Mouse (Mus musculus): ENCODE data around the gene Sptbn1. TPM values are rescaled to one million over a fixed set of nuclear protein-coding genes. Genes with fewer than 3 reads are reported as not detected.

Gene Sptbn1
- polyA plus RNA-seq (2017; shearing (Covaris generic)): 146 TPM

GRCm38 (mm10) chr11:30267892-30268647 lies at the start of gene Sptbn1:
Sptbn1 (minus strand) TSS chr11:30268175.

Other genes with a start within 250 kb of the Sptbn1 start
- 0.30 TPM for gene Eml6, start 242.1 kb downstream of the Sptbn1 start, polyA plus RNA-seq (2017; shearing (Covaris generic))
- not detected for gene 4930505A04Rik, start 203.7 kb upstream of the Sptbn1 start, polyA plus RNA-seq (2017; shearing (Covaris generic))